ENCODE assay signal across 8 mouse cellular contexts in the genomic region with DNA sequence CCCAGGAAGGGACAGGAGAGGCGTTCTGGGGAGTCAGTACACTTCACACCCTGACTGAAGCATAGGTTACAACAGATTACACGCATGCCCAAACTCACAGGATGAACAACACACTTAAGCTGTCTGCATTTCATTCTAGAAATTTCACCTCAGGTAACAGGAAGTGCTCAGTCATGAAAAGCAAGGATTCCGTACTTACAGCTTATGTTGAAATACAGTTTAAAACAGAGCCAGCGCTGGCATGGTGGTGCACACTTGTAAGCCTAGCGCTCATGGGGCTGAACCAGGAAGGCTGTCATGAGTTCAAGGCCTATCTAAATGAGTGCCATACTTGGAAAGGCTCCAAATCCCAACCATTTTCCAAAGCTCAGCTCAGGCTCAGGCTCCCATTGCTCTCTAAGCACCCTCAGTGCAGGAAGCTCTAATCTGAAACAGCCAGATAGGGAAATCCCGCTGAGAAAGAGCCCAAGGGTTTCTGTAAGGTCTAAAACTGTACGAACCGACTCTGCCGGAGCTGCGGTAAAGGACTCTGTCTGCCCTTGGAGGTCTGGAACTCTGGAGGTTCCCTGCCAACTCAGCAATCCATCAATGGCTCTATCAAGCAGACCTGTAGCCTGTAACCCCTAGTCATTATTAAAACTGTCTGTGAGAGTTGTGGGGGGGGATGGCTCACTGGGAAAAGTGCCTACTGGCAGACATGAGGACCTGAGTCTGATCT. TPM values are rescaled to one million over a fixed set of nuclear protein-coding genes. Genes with fewer than 3 reads are reported as not detected.
DNase-seq lines count a peak whose midpoint lies in the region; ATAC-seq lines count a peak whose summit lies in the region.

No protein-coding gene starts in this region.

- DNase-seq in hindbrain, embryonic 10.5 days (ENCODE audit: low spot score), result no peak
- DNase-seq in hindbrain, embryonic 11.5 days (ENCODE audit: low spot score), result no peak
- DNase-seq in adrenal gland, postnatal 36 days, result peak; percentile 62 to 64
- DNase-seq in midbrain, embryonic 14.5 days, result peak; percentile 41
- no peak for DNase-seq in thymus, adult 18-20 months
- no peak for DNase-seq in right cerebral cortex, postnatal 36 days (ENCODE audit: low spot score in 2 of 2)
- no peak for DNase-seq in retina, embryonic 14.5 days (ENCODE audit: low spot score)

- H3K9me3 ChIP-seq in hindbrain, embryonic 10.5 days, result no peaks in the 10 kb centered on the region
- H3K9me3 ChIP-seq in hindbrain, embryonic 11.5 days (ENCODE audit: control insufficient read depth, low read length), result no peaks in the 10 kb centered on the region
- no peaks in the 10 kb centered on the region for H3K9me3 ChIP-seq in hindbrain, embryonic 13.5 days
- H3K9me3 ChIP-seq in midbrain, embryonic 14.5 days (ENCODE audit: control insufficient read depth, low read length), result no peaks in the 10 kb centered on the region

- no peak overlapping the region for H3K4me3 ChIP-seq in hindbrain, embryonic 10.5 days
- H3K4me3 ChIP-seq in hindbrain, embryonic 11.5 days (ENCODE audit: low read depth, low read length), result no peak overlapping the region
- no peak overlapping the region for H3K4me3 ChIP-seq in hindbrain, embryonic 13.5 days
- no peak overlapping the region for H3K4me3 ChIP-seq in midbrain, embryonic 14.5 days (replicated peaks; ENCODE audit: low read depth, low read length)

- no peak overlapping the region for H3K4me2 ChIP-seq in hindbrain, embryonic 11.5 days (replicated peaks; ENCODE audit: low read depth, low read length)
- no peak overlapping the region for H3K4me2 ChIP-seq in hindbrain, embryonic 13.5 days
- peak overlapping the region; percentile 49; the same call in 1 of the 2 replicates for H3K4me2 ChIP-seq in midbrain, embryonic 14.5 days (ENCODE audit: low read length)

- no peak overlapping the region for H3K9ac ChIP-seq in hindbrain, embryonic 11.5 days (ENCODE audit: low read depth, low read length)
- no peak overlapping the region for H3K9ac ChIP-seq in hindbrain, embryonic 13.5 days
- H3K9ac ChIP-seq in midbrain, embryonic 14.5 days (replicated peaks; ENCODE audit: low read length), result no peak overlapping the region

- 0 out of 2 replicates have a peak overlapping the region, but pooled peaks have one; percentile 79 for H3K27ac ChIP-seq in hindbrain, embryonic 10.5 days
- H3K27ac ChIP-seq in hindbrain, embryonic 11.5 days (ENCODE audit: low read depth, low read length), result no peak overlapping the region
- peak overlapping the region; percentile 91; the same call in 1 of the 2 replicates for H3K27ac ChIP-seq in hindbrain, embryonic 13.5 days
- peak overlapping the region; percentile 92 for H3K27ac ChIP-seq in midbrain, embryonic 14.5 days (replicated peaks; ENCODE audit: low read depth, low read length)

- no peaks in the 10 kb centered on the region for H3K27me3 ChIP-seq in hindbrain, embryonic 10.5 days (ENCODE audit: insufficient read depth, poor library complexity, severe bottlenecking)
- H3K27me3 ChIP-seq in hindbrain, embryonic 11.5 days (ENCODE audit: control insufficient read depth, insufficient read depth, low read length), result no peaks in the 10 kb centered on the region
- H3K27me3 ChIP-seq in hindbrain, embryonic 13.5 days, result 0 out of 2 replicates have a peak, but pooled peaks cover under 1% of the 10 kb centered on the region
- H3K27me3 ChIP-seq in midbrain, embryonic 14.5 days (ENCODE audit: control insufficient read depth, insufficient read depth, low read length), result no peaks in the 10 kb centered on the region

- WGBS in hindbrain, embryonic 10.5 days, result 83% methylated on average over 10 of the region's 10 CpGs
- 75% methylated on average over 10 of the region's 10 CpGs for WGBS in hindbrain, embryonic 11.5 days
- 66% methylated on average over 10 of the region's 10 CpGs for WGBS in hindbrain, embryonic 13.5 days
- 75% methylated on average over 10 of the region's 10 CpGs for WGBS in midbrain, embryonic 14.5 days

- H3K36me3 ChIP-seq in hindbrain, embryonic 10.5 days, result peaks cover 10% of the 10 kb centered on the region
- no peaks in the 10 kb centered on the region for H3K36me3 ChIP-seq in hindbrain, embryonic 11.5 days (ENCODE audit: control insufficient read depth, insufficient read depth, low read length)
- H3K36me3 ChIP-seq in hindbrain, embryonic 13.5 days, result no peaks in the 10 kb centered on the region
- no peaks in the 10 kb centered on the region for H3K36me3 ChIP-seq in midbrain, embryonic 14.5 days (ENCODE audit: control insufficient read depth, insufficient read depth, low read length)

- peaks cover 69% of the 10 kb centered on the region for H3K4me1 ChIP-seq in hindbrain, embryonic 10.5 days (replicated peaks)
- H3K4me1 ChIP-seq in hindbrain, embryonic 11.5 days (replicated peaks; ENCODE audit: control insufficient read depth, insufficient read depth, low read length), result peaks cover 16% of the 10 kb centered on the region; the same call in 1 of the 2 replicates
- peaks cover 70% of the 10 kb centered on the region for H3K4me1 ChIP-seq in hindbrain, embryonic 13.5 days (replicated peaks)
- peaks cover 55% of the 10 kb centered on the region for H3K4me1 ChIP-seq in midbrain, embryonic 14.5 days (ENCODE audit: control insufficient read depth, insufficient read depth, low read length)

- ATAC-seq in hindbrain, embryonic 11.5 days (ENCODE audit: low FRiP score), result no peak
- ATAC-seq in hindbrain, embryonic 13.5 days (ENCODE audit: low FRiP score), result no peak
- ATAC-seq in midbrain, embryonic 14.5 days (ENCODE audit: low FRiP score, low TSS enrichment), result no peak

RNA-seq across cellular contexts. Expression of a gene that starts 12.1 kb away (rescaled TPM):
- 13.9 and 20.1 TPM in 2 replicates for polyA plus RNA-seq in hindbrain, embryonic 10.5 days (2016; fragmentation: Nextera tagmentation; extraction: Ambion mirVana)
- polyA plus RNA-seq in hindbrain, embryonic 11.5 days (2014; fragmentation: Nextera tagmentation; extraction: Ambion mirVana), result 12.2 and 12.9 TPM in 2 replicates
- total RNA-seq in adrenal gland, postnatal 36 days (2021), result 10 to 100 TPM; 53.1 to 63.7 TPM
- polyA plus RNA-seq in hindbrain, embryonic 13.5 days (2015; fragmentation: Nextera tagmentation; extraction: Ambion mirVana), result 24.7 and 26.5 TPM in 2 replicates
- polyA plus RNA-seq in midbrain, embryonic 14.5 days (2014; fragmentation: Nextera tagmentation; extraction: Ambion mirVana), result 16.4 and 25.1 TPM in 2 replicates

Comparison
In these comparisons a context has a peak if more than half of its experiments do, and no peak if none do; other contexts are left out.
1. DNase-seq: peak in adrenal gland, postnatal 36 days (2 of 2) and midbrain, embryonic 14.5 days (single experiment); none in hindbrain, embryonic 10.5 days (single experiment), hindbrain, embryonic 11.5 days (single experiment), thymus, adult 18-20 months (0 of 2), right cerebral cortex, postnatal 36 days (0 of 2) and retina, embryonic 14.5 days (single experiment).